Mouse (Mus musculus): ENCODE results near the gene Tom1l2. TPM values are rescaled to one million over a fixed set of nuclear protein-coding genes. Genes with fewer than 3 reads are reported as not detected.

Gene Tom1l2
- polyA plus RNA-seq, 1 experiment: 180 TPM

DNA sequence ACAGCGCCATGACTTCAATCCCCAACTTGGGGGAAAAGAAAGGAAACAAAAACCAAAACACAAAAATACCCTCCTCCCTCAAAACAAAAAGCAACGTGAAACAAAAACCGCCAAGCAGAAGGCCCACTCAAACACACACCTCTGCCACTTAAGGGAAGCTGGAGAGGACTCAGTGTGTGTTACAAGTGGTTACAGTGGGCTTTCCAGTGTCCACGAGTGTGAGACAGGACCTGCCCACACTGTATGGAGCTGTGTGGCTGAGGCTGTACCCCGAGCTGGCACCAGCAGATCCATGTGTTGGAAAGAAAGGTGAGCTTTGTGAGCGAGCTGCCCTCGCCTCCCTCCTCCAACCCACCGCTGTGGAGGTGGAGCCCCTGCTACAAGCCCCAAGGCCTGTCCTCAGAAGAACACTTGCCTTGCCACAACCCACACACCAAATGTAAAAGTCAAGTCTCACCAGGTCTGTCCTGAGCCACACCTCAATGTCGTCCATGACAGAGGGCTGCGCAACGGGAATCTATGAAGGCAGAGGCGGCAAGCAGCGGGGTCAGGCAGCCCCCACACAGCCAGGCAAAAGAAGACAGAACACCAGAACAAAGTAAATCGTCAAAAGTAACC, 120.2 kb downstream of the Tom1l2 start:
- Histone ChIP-seq H3K4me1 (ENCODE audit: control insufficient read depth, insufficient read depth, low read length) (peaks cover 25% of the 10 kb centered on the region), H3K27me3 (ENCODE audit: control insufficient read depth, insufficient read depth, low read length) (no peaks in the 10 kb centered on the region), H3K4me3 (replicated peaks; ENCODE audit: insufficient read depth, low read depth, low read length) (no peak overlapping the region), H3K27ac (ENCODE audit: insufficient read depth, low read length) (no peak overlapping the region)
- DNase-seq: no peak
- WGBS: 90% methylated on average over 14 of the region's 14 CpGs
- no peak for TF ChIP-seq CTCF (IDR thresholded peaks at IDR 0.05; ENCODE audit: borderline replicate concordance, insufficient read depth, low read depth, low read length)

DNA sequence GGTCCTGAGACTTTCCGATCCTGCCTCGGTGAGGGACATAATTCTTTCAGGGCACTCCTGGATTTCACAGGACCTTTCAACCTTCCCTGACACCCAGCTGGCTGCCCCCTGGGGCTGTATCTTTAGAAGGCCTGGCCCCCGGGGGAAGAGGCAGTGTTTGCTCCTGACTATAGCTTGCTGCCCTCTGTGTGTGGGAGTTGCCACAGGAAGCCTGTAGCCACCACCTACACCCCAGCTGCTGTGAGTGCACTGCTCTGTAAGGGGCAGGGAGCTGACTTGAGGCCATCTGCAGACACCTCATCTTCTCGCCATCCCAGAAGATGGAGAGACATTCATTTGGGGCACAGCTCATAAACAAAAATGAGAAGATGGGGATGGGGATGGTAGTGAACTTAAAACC, 120.8 kb downstream of the Tom1l2 start:
- DNase-seq: no peak
- 65% methylated on average over 4 of the region's 4 CpGs for WGBS

GRCm38 (mm10) chr11:60231326-60231725, 121.4 kb downstream of the Tom1l2 start:
- WGBS: 25% methylated on average over 3 of the region's 3 CpGs
- H3K27me3 ChIP-seq (ENCODE audit: control insufficient read depth, insufficient read depth, low read length): no peaks in the 10 kb centered on the region
- H3K27ac ChIP-seq (ENCODE audit: insufficient read depth, low read length): no peak overlapping the region
- peaks cover 25% of the 10 kb centered on the region for H3K4me1 ChIP-seq (ENCODE audit: control insufficient read depth, insufficient read depth, low read length)
- peak; percentile 46 to 65 for DNase-seq
- no peak overlapping the region for H3K4me3 ChIP-seq (replicated peaks; ENCODE audit: insufficient read depth, low read depth, low read length)
- TF ChIP-seq CTCF (IDR thresholded peaks at IDR 0.05; ENCODE audit: borderline replicate concordance, insufficient read depth, low read depth, low read length) (no peak), POLR2A (IDR thresholded peaks at IDR 0.05; ENCODE audit: borderline replicate concordance, insufficient read depth, low read length) (no peak)

More for the DNA sequence above, 120.8 kb downstream of the Tom1l2 start:
- no peak for TF ChIP-seq CTCF (IDR thresholded peaks at IDR 0.05; ENCODE audit: borderline replicate concordance, insufficient read depth, low read depth, low read length)
- TF ChIP-seq POLR2A (IDR thresholded peaks at IDR 0.05; ENCODE audit: borderline replicate concordance, insufficient read depth, low read length): no peak
- H3K4me3 ChIP-seq (replicated peaks; ENCODE audit: insufficient read depth, low read depth, low read length): no peak overlapping the region
- H3K27ac ChIP-seq (ENCODE audit: insufficient read depth, low read length): no peak overlapping the region
- H3K4me1 ChIP-seq (ENCODE audit: control insufficient read depth, insufficient read depth, low read length): peaks cover 25% of the 10 kb centered on the region
- H3K27me3 ChIP-seq (ENCODE audit: control insufficient read depth, insufficient read depth, low read length): no peaks in the 10 kb centered on the region

DNA sequence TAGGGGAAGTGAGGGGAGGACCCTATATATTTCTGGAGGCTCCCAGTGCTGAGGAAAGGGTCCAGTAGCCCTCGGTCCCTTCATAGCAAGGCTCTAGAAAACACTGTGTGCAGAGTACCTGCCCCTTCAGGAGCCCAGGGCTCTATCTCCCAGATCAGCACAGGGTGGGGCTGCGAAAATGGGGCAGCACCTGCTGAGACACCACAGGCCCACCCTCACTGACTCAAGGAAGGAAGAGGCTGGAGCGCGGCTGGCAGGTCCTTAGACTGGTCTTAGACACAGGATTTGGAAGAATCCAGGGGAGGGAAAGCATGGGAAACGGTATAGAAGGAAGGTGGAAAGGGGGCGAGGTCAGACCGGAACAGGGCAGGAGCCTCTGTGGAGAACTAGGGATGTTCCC, 122.2 kb downstream of the Tom1l2 start:
- Histone ChIP-seq H3K4me3 (replicated peaks; ENCODE audit: insufficient read depth, low read depth, low read length) (no peak overlapping the region), H3K27me3 (ENCODE audit: control insufficient read depth, insufficient read depth, low read length) (no peaks in the 10 kb centered on the region), H3K4me1 (ENCODE audit: control insufficient read depth, insufficient read depth, low read length) (peaks cover 25% of the 10 kb centered on the region), H3K27ac (ENCODE audit: insufficient read depth, low read length) (no peak overlapping the region)
- no peak for DNase-seq
- 97% methylated on average over 7 of the region's 7 CpGs for WGBS
- TF ChIP-seq POLR2A (IDR thresholded peaks at IDR 0.05; ENCODE audit: borderline replicate concordance, insufficient read depth, low read length): no peak
- TF ChIP-seq CTCF (IDR thresholded peaks at IDR 0.05; ENCODE audit: borderline replicate concordance, insufficient read depth, low read depth, low read length): no peak

DNA sequence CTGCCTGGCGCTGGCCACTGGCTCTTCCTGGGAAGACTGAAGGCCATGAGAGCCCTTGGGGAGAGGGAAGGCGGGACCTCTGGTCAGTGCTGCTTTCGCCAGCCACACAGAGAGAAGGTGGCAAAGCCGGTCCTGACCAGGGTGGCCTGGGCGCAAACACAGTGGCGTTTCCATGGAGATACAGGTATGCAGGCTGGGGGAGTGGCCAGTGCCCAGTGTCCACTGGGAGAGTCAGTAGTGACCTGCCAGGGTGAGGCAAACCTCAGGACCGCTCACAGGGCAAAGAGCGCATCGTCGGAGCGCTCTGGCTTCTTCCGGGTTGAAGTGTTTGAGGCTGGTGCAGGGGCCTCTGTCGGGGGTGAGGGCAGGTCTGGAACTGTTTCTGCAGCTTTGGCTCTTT, 122.9 kb downstream of the Tom1l2 start:
- Histone ChIP-seq H3K27ac (ENCODE audit: insufficient read depth, low read length) (no peak overlapping the region), H3K27me3 (ENCODE audit: control insufficient read depth, insufficient read depth, low read length) (no peaks in the 10 kb centered on the region), H3K4me1 (ENCODE audit: control insufficient read depth, insufficient read depth, low read length) (peaks cover 25% of the 10 kb centered on the region), H3K4me3 (replicated peaks; ENCODE audit: insufficient read depth, low read depth, low read length) (no peak overlapping the region)
- WGBS: 89% methylated on average over 13 of the region's 13 CpGs
- no peak for DNase-seq
- no peak for TF ChIP-seq CTCF (IDR thresholded peaks at IDR 0.05; ENCODE audit: borderline replicate concordance, insufficient read depth, low read depth, low read length)
- TF ChIP-seq POLR2A (IDR thresholded peaks at IDR 0.05; ENCODE audit: borderline replicate concordance, insufficient read depth, low read length): no peak

DNA sequence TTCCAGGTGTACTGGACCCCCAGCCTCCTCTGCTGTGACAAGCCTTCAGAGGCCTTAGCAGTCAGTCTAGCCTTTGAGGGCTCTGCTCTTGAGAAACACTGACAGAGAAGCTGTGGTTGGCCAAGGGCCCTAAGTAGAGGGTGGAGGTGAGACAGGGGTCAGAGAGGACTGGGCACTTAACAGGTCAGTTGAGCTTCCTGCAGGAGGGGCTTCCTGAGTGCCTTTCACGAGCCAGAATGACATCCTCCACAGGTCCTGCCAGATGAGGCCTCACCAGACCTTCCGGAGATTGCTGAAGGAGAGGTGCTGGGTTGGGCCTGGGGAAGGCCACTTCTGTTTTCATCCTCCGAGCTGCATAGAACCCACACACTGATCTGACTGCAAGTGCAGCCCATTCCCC, 124.2 kb downstream of the Tom1l2 start:
- no peak for DNase-seq
- peaks cover 18% of the 10 kb centered on the region for H3K4me1 ChIP-seq (ENCODE audit: control insufficient read depth, insufficient read depth, low read length)
- TF ChIP-seq POLR2A (IDR thresholded peaks at IDR 0.05; ENCODE audit: borderline replicate concordance, insufficient read depth, low read length) (no peak), CTCF (IDR thresholded peaks at IDR 0.05; ENCODE audit: borderline replicate concordance, insufficient read depth, low read depth, low read length) (no peak)
- no peak overlapping the region for H3K27ac ChIP-seq (ENCODE audit: insufficient read depth, low read length)
- no peak overlapping the region for H3K4me3 ChIP-seq (replicated peaks; ENCODE audit: insufficient read depth, low read depth, low read length)
- WGBS: 85% methylated on average over 3 of the region's 3 CpGs
- no peaks in the 10 kb centered on the region for H3K27me3 ChIP-seq (ENCODE audit: control insufficient read depth, insufficient read depth, low read length)

GRCm38 (mm10) chr11:60225874-60226273, 126.8 kb downstream of the Tom1l2 start:
- Histone ChIP-seq H3K4me3 (replicated peaks; ENCODE audit: insufficient read depth, low read depth, low read length) (no peak overlapping the region), H3K4me1 (ENCODE audit: control insufficient read depth, insufficient read depth, low read length) (peaks cover 6% of the 10 kb centered on the region), H3K27ac (ENCODE audit: insufficient read depth, low read length) (no peak overlapping the region), H3K27me3 (ENCODE audit: control insufficient read depth, insufficient read depth, low read length) (no peaks in the 10 kb centered on the region)
- TF ChIP-seq CTCF (IDR thresholded peaks at IDR 0.05; ENCODE audit: borderline replicate concordance, insufficient read depth, low read depth, low read length): no peak
- no peak for TF ChIP-seq POLR2A (IDR thresholded peaks at IDR 0.05; ENCODE audit: borderline replicate concordance, insufficient read depth, low read length)
- DNase-seq: no peak
- 48% methylated on average over 1 of the region's 1 CpGs for WGBS

GRCm38 (mm10) chr11:60224676-60225075, 128.0 kb downstream of the Tom1l2 start:
- 63% methylated on average over 4 of the region's 4 CpGs for WGBS
- TF ChIP-seq POLR2A (IDR thresholded peaks at IDR 0.05; ENCODE audit: borderline replicate concordance, insufficient read depth, low read length) (no peak), CTCF (IDR thresholded peaks at IDR 0.05; ENCODE audit: borderline replicate concordance, insufficient read depth, low read depth, low read length) (no peak)
- DNase-seq: no peak
- peaks cover 5% of the 10 kb centered on the region for H3K4me1 ChIP-seq (ENCODE audit: control insufficient read depth, insufficient read depth, low read length)
- H3K27me3 ChIP-seq (ENCODE audit: control insufficient read depth, insufficient read depth, low read length): no peaks in the 10 kb centered on the region
- H3K27ac ChIP-seq (ENCODE audit: insufficient read depth, low read length): no peak overlapping the region
- no peak overlapping the region for H3K4me3 ChIP-seq (replicated peaks; ENCODE audit: insufficient read depth, low read depth, low read length)
